Mouse (Mus musculus) hindbrain, embryonic 13.5 days (tissue): ENCODE results near the gene Zbtb46. TPM values are rescaled to one million over a fixed set of nuclear protein-coding genes. Genes with fewer than 3 reads are reported as not detected.

Source experiments
- ATAC-seq: fragments of 200-750 bp; cut with Nextera tagmentation; 2 replicates; pipeline ENCODE4 v1.8.0; 2017; ENCODE audit warnings: moderate TSS enrichment; ENCODE audit not compliant: low FRiP score
- H3K27ac ChIP-seq: fragments of 300-500 bp; sonication (generic); 2 replicates; pipeline ENCODE4 v1.5.1; 2015; ENCODE audit warnings: inconsistent platforms, mild to moderate bottlenecking, moderate library complexity
- H3K27me3 ChIP-seq: fragments of 300-500 bp; sonication (generic); 2 replicates; pipeline ENCODE4 v1.6.1; 2015; ENCODE audit warnings: mild to moderate bottlenecking, inconsistent platforms
- H3K36me3 ChIP-seq: fragments of 300-500 bp; sonication (generic); 2 replicates; pipeline ENCODE4 v1.6.1; 2015; ENCODE audit warnings: mild to moderate bottlenecking, inconsistent platforms
- H3K4me1 ChIP-seq: fragments of 300-500 bp; sonication (generic); replicated peaks from 2 replicates; pipeline ENCODE4 v1.6.1; 2015; ENCODE audit warnings: inconsistent platforms
- H3K4me2 ChIP-seq: fragments of 300-500 bp; sonication (generic); 2 replicates; pipeline ENCODE4 v1.6.1; 2015; ENCODE audit warnings: inconsistent platforms, mild to moderate bottlenecking, moderate library complexity
- H3K4me3 ChIP-seq: fragments of 300-500 bp; sonication (generic); 2 replicates; pipeline ENCODE4 v1.5.1; 2015; ENCODE audit warnings: mild to moderate bottlenecking, inconsistent platforms
- H3K9ac ChIP-seq: fragments of 300-500 bp; sonication (generic); 2 replicates; pipeline ENCODE4 v1.6.1; 2015; ENCODE audit warnings: mild to moderate bottlenecking, inconsistent platforms
- H3K9me3 ChIP-seq: fragments of 300-500 bp; sonication (generic); 2 replicates; pipeline ENCODE4 v1.6.1; 2016; ENCODE audit warnings: inconsistent platforms
- WGBS: fragments of 180-500 bp; shearing (Covaris S2); methylation state at CpG from one replicate; pipeline ENCODE4 v1.1.7; 2015; 5-methylcytosine and 5-hydroxymethylcytosine counted together
- polyA plus RNA-seq: library from polyadenylated mRNA; unstranded; fragments of >200 nt; fragmentation: Nextera tagmentation; extraction: Ambion mirVana; gene quantifications from 2 replicates; pipeline ENCODE4 v1.2.1, GENCODE M21; 2015

Gene Zbtb46
- polyA plus RNA-seq, 1 experiment from 2014 or later: 22.4 TPM

DNA sequence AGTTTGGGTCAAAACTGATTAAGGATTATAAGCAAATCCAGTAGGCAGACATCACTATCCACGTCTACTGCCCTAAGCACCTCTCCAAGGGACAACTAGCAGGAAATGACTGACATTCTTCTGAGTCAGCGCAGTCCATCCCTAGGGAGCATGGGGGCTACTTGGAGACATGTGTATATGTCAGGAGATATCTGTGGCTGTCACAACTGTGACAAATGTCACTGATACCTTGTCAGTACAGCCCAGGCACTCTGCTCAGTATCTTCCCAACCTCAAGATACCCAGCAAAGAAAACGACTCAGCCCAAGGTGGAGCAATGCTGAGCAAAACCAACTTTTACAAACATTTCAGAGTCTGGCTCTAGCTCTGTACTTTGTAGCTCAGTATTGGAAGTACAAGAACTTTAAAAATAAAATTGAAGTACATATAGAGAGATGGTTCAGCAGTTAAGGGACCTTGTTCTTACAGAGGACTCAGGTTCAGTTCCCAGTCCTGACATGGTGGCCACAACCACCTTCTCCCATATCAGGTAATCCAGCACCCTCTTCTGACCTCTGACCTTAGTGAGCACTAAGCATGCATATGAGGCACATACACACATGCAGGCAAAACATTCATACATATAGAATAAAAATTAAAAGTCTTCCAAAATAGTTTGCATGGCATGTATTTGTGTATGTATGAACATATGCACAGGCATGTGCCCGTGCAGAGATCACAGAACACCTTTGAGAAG lies 38.2 kb downstream of the Zbtb46 start:
- ATAC-seq: no peak
- Histone ChIP-seq H3K27me3 (no peaks in the 10 kb centered on the region), H3K4me3 (no peak overlapping the region), H3K36me3 (peaks cover 23% of the 10 kb centered on the region), H3K4me2 (no peak overlapping the region), H3K4me1 (0 out of 2 replicates have a peak, but pooled peaks cover under 1% of the 10 kb centered on the region), H3K27ac (no peak overlapping the region), H3K9ac (no peak overlapping the region), H3K9me3 (no peaks in the 10 kb centered on the region)
- WGBS: 78% methylated on average over 4 of the region's 4 CpGs

DNA sequence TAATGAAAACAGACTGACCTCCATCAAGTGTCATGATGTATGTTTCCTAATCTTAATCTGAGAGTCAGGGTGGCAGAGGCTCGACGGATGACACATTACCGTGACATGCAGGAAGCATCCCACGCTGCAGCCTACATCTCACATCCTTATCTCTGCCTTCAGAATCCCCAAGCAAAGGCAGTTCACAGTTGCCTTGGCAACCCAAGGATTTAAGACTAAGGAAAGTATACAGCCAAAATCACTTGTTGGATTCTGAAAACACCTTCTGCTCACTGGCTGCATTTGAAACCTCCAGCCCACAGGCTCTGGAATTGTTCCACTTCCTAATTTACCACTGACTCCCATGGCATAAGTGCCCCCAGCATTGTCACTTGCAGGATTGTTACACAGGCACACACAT lies 38.8 kb downstream of the Zbtb46 start:
- Histone ChIP-seq H3K9me3 (no peaks in the 10 kb centered on the region), H3K36me3 (peaks cover 23% of the 10 kb centered on the region), H3K9ac (no peak overlapping the region), H3K27me3 (no peaks in the 10 kb centered on the region), H3K4me1 (0 out of 2 replicates have a peak, but pooled peaks cover 5% of the 10 kb centered on the region), H3K27ac (no peak overlapping the region), H3K4me3 (no peak overlapping the region), H3K4me2 (no peak overlapping the region)
- ATAC-seq: no peak
- WGBS: 87% methylated on average over 4 of the region's 4 CpGs

DNA sequence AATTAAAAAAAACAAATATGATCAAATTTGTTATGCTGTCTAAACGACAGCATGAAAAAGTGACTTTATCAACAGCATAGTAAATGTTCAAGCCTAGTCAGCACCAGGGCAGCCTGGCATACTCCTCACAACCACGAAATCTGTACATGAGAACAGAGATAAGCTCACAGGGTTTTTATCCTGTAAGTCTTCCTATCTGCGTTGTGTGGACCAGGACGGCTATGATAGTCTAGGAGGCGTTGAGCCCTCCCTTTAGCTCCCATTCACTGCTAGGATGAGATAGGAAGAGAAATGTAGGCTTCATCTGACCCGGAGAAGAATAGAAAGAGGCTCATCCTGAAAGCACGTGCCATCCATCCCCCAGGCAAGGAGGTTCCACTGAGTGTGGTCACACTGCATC lies 39.9 kb downstream of the Zbtb46 start:
- Histone ChIP-seq H3K9ac (no peak overlapping the region), H3K27me3 (no peaks in the 10 kb centered on the region), H3K9me3 (no peaks in the 10 kb centered on the region), H3K4me2 (no peak overlapping the region), H3K27ac (no peak overlapping the region), H3K4me3 (no peak overlapping the region), H3K36me3 (peaks cover 23% of the 10 kb centered on the region), H3K4me1 (0 out of 2 replicates have a peak, but pooled peaks cover 5% of the 10 kb centered on the region)
- ATAC-seq: no peak
- 88% methylated on average over 7 of the region's 7 CpGs for WGBS

DNA sequence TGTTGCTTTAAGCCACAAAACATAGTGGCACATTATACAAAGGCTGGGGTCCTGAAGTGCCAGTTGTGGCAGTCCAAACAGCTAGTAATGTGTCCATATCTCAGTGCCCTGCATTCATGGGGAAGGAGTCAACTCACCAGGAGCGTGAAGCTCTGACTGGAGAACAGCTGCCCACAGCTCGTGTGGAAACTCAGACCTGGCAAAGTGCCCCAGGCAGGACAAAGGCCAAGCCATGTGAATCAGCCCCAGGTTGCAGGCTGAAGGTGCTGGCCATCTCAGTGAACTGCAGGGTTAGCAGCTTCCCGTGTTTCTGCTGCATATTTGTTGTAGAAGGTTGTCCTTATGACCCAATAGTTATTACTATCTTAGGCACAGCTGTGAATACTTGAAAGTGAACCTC lies 43.3 kb downstream of the Zbtb46 start:
- no peak overlapping the region for H3K4me2 ChIP-seq
- H3K4me3 ChIP-seq: no peak overlapping the region
- 69% methylated on average over 3 of the region's 3 CpGs for WGBS
- no peaks in the 10 kb centered on the region for H3K9me3 ChIP-seq
- peaks cover 4% of the 10 kb centered on the region; the same call in 1 of the 2 replicates for H3K36me3 ChIP-seq
- ATAC-seq: no peak
- H3K4me1 ChIP-seq: peaks cover 11% of the 10 kb centered on the region
- H3K27ac ChIP-seq: no peak overlapping the region
- H3K9ac ChIP-seq: no peak overlapping the region
- no peaks in the 10 kb centered on the region for H3K27me3 ChIP-seq

DNA sequence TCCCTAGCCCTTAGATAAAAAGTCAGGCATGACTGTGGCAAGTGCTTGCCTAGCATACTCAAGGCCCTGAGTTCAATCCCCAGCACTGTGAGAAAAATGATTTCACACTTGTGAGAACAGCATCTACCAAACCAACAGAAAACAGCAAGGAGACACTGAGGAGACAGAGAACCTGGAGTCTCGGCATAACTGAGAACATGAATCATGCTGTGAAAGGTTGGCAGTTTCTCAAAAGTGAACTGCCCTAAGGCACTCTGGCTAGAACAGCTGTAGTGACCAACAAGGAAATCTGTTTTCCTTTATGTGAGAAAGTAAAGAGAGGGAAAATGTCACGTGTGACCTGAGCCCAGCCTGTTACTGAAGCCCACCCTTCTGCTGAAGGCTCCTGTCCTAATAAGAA lies 46.1 kb downstream of the Zbtb46 start:
- peaks cover 15% of the 10 kb centered on the region for H3K4me1 ChIP-seq
- H3K27me3 ChIP-seq: no peaks in the 10 kb centered on the region
- 45% methylated on average over 2 of the region's 2 CpGs for WGBS
- no peak overlapping the region for H3K4me3 ChIP-seq
- no peak overlapping the region for H3K27ac ChIP-seq
- no peak overlapping the region; the same call in 1 of the 2 replicates for H3K9ac ChIP-seq
- no peak overlapping the region for H3K4me2 ChIP-seq
- no peak for ATAC-seq
- peaks cover 4% of the 10 kb centered on the region; the same call in 1 of the 2 replicates for H3K36me3 ChIP-seq
- H3K9me3 ChIP-seq: no peaks in the 10 kb centered on the region

DNA sequence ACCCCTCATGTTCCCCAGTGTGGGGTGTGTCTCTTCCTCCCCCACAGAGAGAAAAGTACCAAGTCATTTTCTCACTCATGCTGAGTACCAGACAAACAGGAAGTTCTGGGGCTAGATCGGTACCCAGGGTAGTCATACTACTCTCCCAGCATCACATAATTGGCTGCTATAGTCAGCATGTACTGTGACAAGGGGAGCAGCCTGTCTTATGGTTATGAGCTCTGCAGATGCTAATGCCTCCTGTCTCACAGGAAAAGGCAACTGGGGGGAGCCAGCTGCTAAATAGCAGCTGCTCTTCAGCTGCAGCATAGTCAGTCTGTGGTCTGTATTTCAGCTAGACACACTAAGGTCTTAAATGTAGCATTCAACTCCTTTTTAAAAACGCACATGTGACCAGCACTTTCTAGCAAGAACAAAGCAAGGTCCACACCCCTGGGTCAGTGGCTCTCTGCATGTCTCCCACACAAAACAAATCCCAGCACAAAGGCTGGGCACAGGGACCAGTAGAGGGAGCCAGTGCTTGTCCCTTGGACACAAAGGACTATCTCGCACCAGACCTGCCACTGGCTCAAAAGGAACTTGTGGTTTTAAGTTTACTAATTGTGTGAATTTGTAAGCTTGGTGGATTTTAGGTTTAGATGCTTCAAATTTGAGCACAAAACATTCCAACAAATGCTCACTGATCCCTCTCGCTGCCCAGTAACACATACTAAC lies 48.3 kb downstream of the Zbtb46 start:
- Histone ChIP-seq H3K4me3 (no peak overlapping the region), H3K27me3 (no peaks in the 10 kb centered on the region), H3K9me3 (no peaks in the 10 kb centered on the region), H3K27ac (peak overlapping the region; percentile 63), H3K36me3 (peaks cover 10% of the 10 kb centered on the region; the same call in 1 of the 2 replicates), H3K4me1 (peaks cover 12% of the 10 kb centered on the region), H3K9ac (peak overlapping the region; percentile 3; the same call in 1 of the 2 replicates), H3K4me2 (no peak overlapping the region)
- peak; percentile 73; the same call in 1 of the 2 replicates for ATAC-seq
- 38% methylated on average over 4 of the region's 4 CpGs for WGBS

DNA sequence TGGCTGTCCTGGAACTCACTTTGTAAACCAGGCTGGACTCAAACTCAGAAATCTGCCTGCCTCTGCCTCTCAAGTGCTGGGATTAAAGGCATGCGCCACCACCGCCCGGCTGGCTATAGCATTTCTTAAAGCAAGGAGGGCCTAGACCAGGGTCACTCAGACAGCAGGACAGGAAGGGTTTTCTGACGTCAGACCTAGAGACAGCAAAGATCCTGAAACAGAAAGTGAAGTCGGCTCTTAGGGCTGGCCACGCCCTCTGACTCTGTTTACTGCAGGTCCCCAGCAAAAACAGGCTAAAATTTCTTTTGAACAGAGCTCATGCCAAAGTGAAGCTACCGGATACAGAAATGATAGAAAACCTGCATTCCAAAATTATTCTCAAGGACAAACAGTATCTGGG lies 49.6 kb downstream of the Zbtb46 start:
- Histone ChIP-seq H3K4me3 (no peak overlapping the region), H3K36me3 (peaks cover 12% of the 10 kb centered on the region; the same call in 1 of the 2 replicates), H3K4me2 (no peak overlapping the region), H3K9ac (no peak overlapping the region), H3K4me1 (peaks cover 10% of the 10 kb centered on the region), H3K27me3 (no peaks in the 10 kb centered on the region), H3K9me3 (no peaks in the 10 kb centered on the region), H3K27ac (no peak overlapping the region)
- WGBS: 86% methylated on average over 7 of the region's 7 CpGs
- no peak for ATAC-seq

DNA sequence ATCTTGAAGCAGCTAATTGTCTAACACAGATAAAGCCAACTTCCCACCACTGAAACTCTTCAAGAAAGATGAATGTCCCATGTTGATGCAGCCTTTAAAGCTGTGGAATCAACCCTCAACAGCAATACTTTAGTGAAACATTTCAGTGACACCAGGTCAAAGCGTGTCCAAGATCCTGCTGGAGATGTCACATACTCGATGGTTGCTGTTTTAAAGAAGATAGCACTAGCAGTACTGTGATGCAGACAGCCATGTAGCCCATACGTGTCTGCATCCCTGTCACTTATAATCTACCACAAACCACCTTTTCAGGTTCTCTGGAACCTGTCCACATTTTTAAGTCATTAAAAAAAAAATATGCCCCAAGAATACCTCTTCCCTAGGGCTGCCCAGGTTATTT lies 55.5 kb downstream of the Zbtb46 start:
- no peaks in the 10 kb centered on the region for H3K9me3 ChIP-seq
- H3K4me1 ChIP-seq: no peaks in the 10 kb centered on the region
- 92% methylated on average over 3 of the region's 3 CpGs for WGBS
- peaks cover 8% of the 10 kb centered on the region; the same call in 1 of the 2 replicates for H3K36me3 ChIP-seq
- H3K27me3 ChIP-seq: no peaks in the 10 kb centered on the region
- ATAC-seq: no peak
- H3K27ac ChIP-seq: no peak overlapping the region
- no peak overlapping the region for H3K4me3 ChIP-seq
- H3K9ac ChIP-seq: no peak overlapping the region
- H3K4me2 ChIP-seq: no peak overlapping the region

DNA sequence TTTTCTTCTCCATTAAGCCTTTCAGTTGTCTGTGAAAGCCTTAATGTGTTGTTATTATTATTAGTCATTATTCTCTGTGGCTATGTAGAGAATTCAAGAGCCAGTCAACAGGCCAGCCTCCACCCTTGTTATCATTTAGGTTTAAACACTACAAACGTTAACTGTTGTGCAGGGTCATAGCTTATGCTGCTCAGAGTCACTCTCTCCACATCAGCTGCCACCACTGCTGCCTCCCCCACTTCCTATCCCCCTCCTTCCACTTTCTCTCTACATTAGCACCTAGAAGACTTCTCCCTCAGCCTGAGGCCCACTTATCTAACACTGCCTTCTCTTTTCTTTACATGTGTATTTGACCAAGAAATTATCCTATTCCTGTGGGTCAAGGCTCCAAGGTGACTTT lies 57.7 kb downstream of the Zbtb46 start:
- ATAC-seq: no peak
- H3K4me2 ChIP-seq: no peak overlapping the region
- H3K9me3 ChIP-seq: no peaks in the 10 kb centered on the region
- no peak overlapping the region for H3K27ac ChIP-seq
- no peak overlapping the region for H3K9ac ChIP-seq
- no peaks in the 10 kb centered on the region for H3K4me1 ChIP-seq
- no peak overlapping the region for H3K4me3 ChIP-seq
- H3K27me3 ChIP-seq: no peaks in the 10 kb centered on the region
- 14% methylated on average over 1 of the region's 1 CpGs for WGBS
- H3K36me3 ChIP-seq: peaks cover 3% of the 10 kb centered on the region; the same call in 1 of the 2 replicates

DNA sequence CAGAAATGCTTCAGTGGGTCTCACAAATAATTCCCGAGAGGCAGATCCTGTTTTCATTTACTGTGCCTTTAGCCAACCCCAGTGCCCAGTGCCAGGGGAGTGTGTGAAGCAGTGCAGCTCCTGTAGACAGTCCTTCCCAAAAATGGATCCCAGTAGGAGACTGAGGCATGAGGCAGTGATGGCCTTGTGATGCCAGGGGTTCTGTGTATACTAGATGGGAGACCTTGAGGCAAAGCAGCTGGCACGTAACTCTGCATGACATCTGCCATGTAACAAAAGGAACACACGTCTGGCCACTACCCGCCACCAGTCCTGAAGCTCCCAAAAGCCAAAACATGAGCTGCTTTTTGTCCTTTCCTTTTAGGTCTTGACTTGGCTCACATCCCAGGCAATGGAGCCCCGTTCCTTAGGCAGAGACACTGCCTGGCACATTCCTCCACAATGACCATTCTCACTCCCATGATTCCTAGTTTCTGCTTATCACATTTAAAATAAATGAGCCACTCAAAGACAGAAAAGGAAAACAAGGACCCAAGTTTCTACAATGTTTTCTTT lies 61.9 kb downstream of the Zbtb46 start:
- Histone ChIP-seq H3K9ac (no peak overlapping the region), H3K27me3 (no peaks in the 10 kb centered on the region), H3K4me1 (no peaks in the 10 kb centered on the region), H3K9me3 (no peaks in the 10 kb centered on the region), H3K4me3 (no peak overlapping the region), H3K4me2 (no peak overlapping the region), H3K36me3 (peaks cover 12% of the 10 kb centered on the region), H3K27ac (peak overlapping the region; percentile 12; the same call in 1 of the 2 replicates)
- WGBS: 68% methylated on average over 5 of the region's 5 CpGs
- no peak for ATAC-seq

DNA sequence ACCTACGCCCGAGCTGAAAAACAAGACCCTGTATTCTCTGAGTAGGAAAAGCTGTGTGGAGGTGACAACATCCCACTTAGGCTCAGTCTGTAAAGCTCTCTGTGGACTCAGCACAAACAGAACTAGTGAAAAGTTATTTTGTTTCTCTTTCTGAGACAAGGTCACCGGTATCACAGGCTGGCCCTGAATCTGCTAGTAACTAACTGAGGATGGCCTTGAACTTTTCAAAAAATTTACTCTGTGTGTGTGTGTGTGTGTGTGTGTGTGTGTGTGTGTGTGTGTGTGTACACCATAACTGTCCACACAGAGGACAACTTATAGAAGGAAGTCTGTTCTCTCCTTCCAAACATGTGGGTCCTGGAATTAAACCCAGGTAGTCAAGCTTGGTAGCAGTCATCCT lies 65.1 kb downstream of the Zbtb46 start:
- ATAC-seq: no peak
- Histone ChIP-seq H3K9ac (no peak overlapping the region), H3K36me3 (peaks cover 36% of the 10 kb centered on the region), H3K27me3 (no peaks in the 10 kb centered on the region), H3K4me3 (no peak overlapping the region), H3K4me1 (no peaks in the 10 kb centered on the region), H3K27ac (no peak overlapping the region), H3K9me3 (no peaks in the 10 kb centered on the region), H3K4me2 (no peak overlapping the region)
- 94% methylated on average over 3 of the region's 3 CpGs for WGBS

DNA sequence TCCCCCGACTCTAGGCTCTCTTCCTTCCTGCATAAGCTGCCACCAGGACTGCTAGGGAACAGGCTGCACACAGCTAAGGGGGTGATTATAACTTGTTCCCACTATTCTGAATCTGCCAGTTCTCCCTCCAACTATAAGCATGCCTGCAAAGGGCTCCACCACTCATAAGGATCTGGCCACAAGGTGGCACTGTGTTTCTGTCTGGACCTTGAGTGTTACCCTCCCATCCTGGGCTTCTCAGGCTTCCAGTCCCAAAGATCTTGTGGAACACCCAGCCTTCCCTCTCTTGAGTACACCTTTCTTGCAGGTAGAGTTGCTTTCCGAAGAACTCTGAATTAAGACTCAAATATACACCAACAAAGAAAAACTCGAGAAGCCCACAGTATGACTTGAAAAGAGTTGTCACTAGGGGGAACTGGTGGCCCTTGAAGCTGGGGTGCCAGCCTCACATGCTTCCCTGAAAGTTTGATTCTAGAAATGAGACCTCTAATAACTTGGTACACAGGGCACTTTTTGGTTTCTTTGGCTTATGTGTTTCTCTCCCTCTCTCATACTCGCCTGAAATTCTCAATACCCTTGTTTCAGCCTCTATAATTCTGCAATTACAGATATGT lies 66.5 kb downstream of the Zbtb46 start:
- 30% methylated on average over 4 of the region's 4 CpGs for WGBS
- no peak overlapping the region for H3K4me2 ChIP-seq
- no peaks in the 10 kb centered on the region for H3K4me1 ChIP-seq
- H3K36me3 ChIP-seq: peaks cover 36% of the 10 kb centered on the region
- H3K9ac ChIP-seq: no peak overlapping the region
- no peak overlapping the region for H3K27ac ChIP-seq
- H3K9me3 ChIP-seq: no peaks in the 10 kb centered on the region
- no peaks in the 10 kb centered on the region for H3K27me3 ChIP-seq
- 0 out of 2 replicates have a peak, but pooled peaks have one; percentile 32 for ATAC-seq
- no peak overlapping the region for H3K4me3 ChIP-seq
